Mouse (Mus musculus): ENCODE measurements around the gene Dnajb7.

DNA sequence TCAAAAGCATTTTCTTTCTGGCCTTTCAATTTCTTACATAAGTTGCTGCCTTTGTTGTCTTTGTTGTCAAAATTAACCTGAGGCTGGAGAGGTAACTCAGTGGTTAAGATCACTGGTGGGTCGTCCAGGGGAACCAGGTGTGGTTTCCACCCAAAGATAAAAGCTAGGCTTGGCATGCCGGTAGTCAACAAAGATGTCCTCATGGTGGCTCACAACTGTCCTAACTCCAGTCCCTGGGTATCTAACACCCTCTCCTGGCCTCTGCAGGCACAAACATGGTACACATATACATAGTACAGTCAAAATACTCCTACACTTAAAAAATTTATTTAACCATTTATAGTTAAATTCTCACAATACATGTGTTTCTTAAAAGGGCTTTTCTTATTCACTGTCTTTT is 19.8 kb upstream of the Dnajb7 start:
- TF ChIP-seq TAL1 (IDR thresholded peaks at IDR 0.05; ENCODE audit: low read length) (no peak), GATA1 (IDR thresholded peaks at IDR 0.05; ENCODE audit: low read length) (no peak)
